ENCODE assay signal across 23 mouse cellular contexts in genomic region chr1:23882681-23883080, GRCm38 (mm10). TPM values are rescaled to one million over a fixed set of nuclear protein-coding genes. Genes with fewer than 3 reads are reported as not detected.
DNase-seq lines count a peak whose midpoint lies in the region; ATAC-seq and TF ChIP-seq lines count a peak whose summit lies in the region.
"Had no signal": no experiment of that assay in that cellular context is flagged by ENCODE, and none has a peak within 500 bp of the region (broad histone marks: within the 10 kb centered on the region; RNA-seq: fewer than 3 reads in every experiment).

No protein-coding gene starts in this region.

- no peak for TF ChIP-seq CTCF in gastrocnemius, adult 2 months (IDR thresholded peaks at IDR 0.05)

- no peaks in the 10 kb centered on the region for H3K36me3 ChIP-seq in midbrain, embryonic 11.5 days (ENCODE audit: control insufficient read depth, insufficient read depth, low read length)
- H3K36me3 ChIP-seq: embryonic facial prominence, embryonic 13.5 days; embryonic facial prominence, embryonic 15.5 days; forebrain, embryonic 10.5 days; forebrain, embryonic 12.5 days had no signal

- DNase-seq in CD4-positive helper T cell, adult 2 months (ENCODE audit: low read depth, low spot score) = peak; percentile 38
- no peak for DNase-seq in gastrocnemius, adult 2 months
- no peak for DNase-seq in midbrain, embryonic 11.5 days (ENCODE audit: low spot score, missing footprints)
- DNase-seq: adrenal gland, adult 8-10 months; adrenal gland, postnatal 14 days; B cell, adult 2 months; cerebellum, adult 11 months; cerebellum, adult 18-20 months; cerebellum, adult 8-10 months; cerebellum, adult 9-11 months; cerebellum, postnatal 14 days; cerebellum, postnatal 36 days; embryo, embryonic 11 days had no signal

- no peak overlapping the region for H3K9ac ChIP-seq in midbrain, embryonic 11.5 days (ENCODE audit: low read length)
- H3K9ac ChIP-seq: embryonic facial prominence, embryonic 13.5 days; embryonic facial prominence, embryonic 15.5 days; forebrain, embryonic 12.5 days had no signal

- no peaks in the 10 kb centered on the region for H3K9me3 ChIP-seq in midbrain, embryonic 11.5 days (ENCODE audit: control insufficient read depth, low read length)
- H3K9me3 ChIP-seq: embryonic facial prominence, embryonic 13.5 days; embryonic facial prominence, embryonic 15.5 days; forebrain, embryonic 10.5 days; forebrain, embryonic 12.5 days had no signal

- intact Hi-C loops in gastrocnemius, adult 2 months (cut with DNase I) = no loop called here

- H3K4me3 ChIP-seq in gastrocnemius, adult 2 months = no peak overlapping the region
- no peak overlapping the region for H3K4me3 ChIP-seq in midbrain, embryonic 11.5 days (ENCODE audit: low read depth, low read length)
- H3K4me3 ChIP-seq: embryonic facial prominence, embryonic 13.5 days; embryonic facial prominence, embryonic 15.5 days; erythroblast, embryonic 14.5 days; forebrain, embryonic 10.5 days; forebrain, embryonic 12.5 days had no signal

- no peaks in the 10 kb centered on the region for H3K4me1 ChIP-seq in midbrain, embryonic 11.5 days (ENCODE audit: control insufficient read depth, insufficient read depth, low read length)
- H3K4me1 ChIP-seq: embryonic facial prominence, embryonic 13.5 days; embryonic facial prominence, embryonic 15.5 days; forebrain, embryonic 12.5 days had no signal

- ATAC-seq in CD4-positive, CD25-positive, alpha-beta regulatory T cell, adult 4 months = peak; percentile 26
- ATAC-seq in inflammation-experienced regulatory T-cells, adult 6 months = peak; percentile 71
- ATAC-seq in megakaryocyte-erythroid progenitor cell, adult 5-6 weeks (replicated peaks; ENCODE audit: low FRiP score, low TSS enrichment, poor library complexity, severe bottlenecking) = no peak
- ATAC-seq in midbrain, embryonic 11.5 days (ENCODE audit: low FRiP score) = no peak
- ATAC-seq: forebrain, embryonic 14.5 days; forebrain, embryonic 16.5 days had no signal

- H3K4me2 ChIP-seq in midbrain, embryonic 11.5 days = no peak overlapping the region
- H3K4me2 ChIP-seq: embryonic facial prominence, embryonic 13.5 days; embryonic facial prominence, embryonic 15.5 days; forebrain, embryonic 12.5 days had no signal

- no peak overlapping the region for H3K27ac ChIP-seq in gastrocnemius, adult 2 months
- H3K27ac ChIP-seq in midbrain, embryonic 11.5 days (ENCODE audit: low read depth, low read length) = no peak overlapping the region
- H3K27ac ChIP-seq: embryonic facial prominence, embryonic 13.5 days; embryonic facial prominence, embryonic 15.5 days; forebrain, embryonic 10.5 days; forebrain, embryonic 12.5 days had no signal

- 91% methylated on average over 1 of the region's 1 CpGs for WGBS in midbrain, embryonic 11.5 days

- no peaks in the 10 kb centered on the region for H3K27me3 ChIP-seq in midbrain, embryonic 11.5 days (ENCODE audit: control insufficient read depth, insufficient read depth, low read length)
- H3K27me3 ChIP-seq: embryonic facial prominence, embryonic 13.5 days; embryonic facial prominence, embryonic 15.5 days; forebrain, embryonic 12.5 days had no signal

RNA-seq across cellular contexts. Expression of gene Smap1, which starts 39.4 kb away (rescaled TPM):
- polyA plus RNA-seq in CD4-positive, CD25-positive, alpha-beta regulatory T cell, adult 4 months (2017; shearing (Covaris generic)) = 10 to 100 TPM; 43.7 to 49.4 TPM
- 10 to 100 TPM; 40.4 to 58.4 (median 53.7) TPM for polyA plus RNA-seq in inflammation-experienced regulatory T-cells, adult 6 months (2017; shearing (Covaris generic))
- total RNA-seq in gastrocnemius, adult 2 months (2021) = 10 to 100 TPM; 29.6 to 31.3 TPM
- 87.1 and 94.7 TPM in 2 replicates for total RNA-seq in megakaryocyte-erythroid progenitor cell, adult 5-6 weeks (2014; fragmentation: Nextera tagmentation)
- total RNA-seq in megakaryocyte-erythroid progenitor cell, adult 5-6 weeks (2017) = 46.3 and 52.1 TPM in 2 replicates
- 58.7 and 63.3 TPM in 2 replicates for polyA plus RNA-seq in midbrain, embryonic 11.5 days (2014; fragmentation: Nextera tagmentation; extraction: Ambion mirVana)

Comparison
In these comparisons a context has a peak if more than half of its experiments do, and no peak if none do; other contexts are left out.
1. ATAC-seq: peak in CD4-positive, CD25-positive, alpha-beta regulatory T cell, adult 4 months (single experiment) and inflammation-experienced regulatory T-cells, adult 6 months (single experiment); none in megakaryocyte-erythroid progenitor cell, adult 5-6 weeks (single experiment) and midbrain, embryonic 11.5 days (single experiment).